Mouse (Mus musculus) right cerebral cortex, postnatal 36 days (tissue): ENCODE data around the gene Paxx.
A peak's percentile ranks its signal among the peaks of the same experiment; 100 is the strongest.
"Not testable (repeated sequence)": the region's sequence is repeated elsewhere in the genome, so short reads cannot be mapped to it uniquely, and the experiment has no call there.

Experiments used
- DNase-seq, 2 experiments: peaks; one replicate each; pipeline ENCODE4 v3.0.0; 2022; ENCODE audit warnings: low spot score in 2 of 2, mixed read lengths in 1 of 2

Paxx gene

DNA sequence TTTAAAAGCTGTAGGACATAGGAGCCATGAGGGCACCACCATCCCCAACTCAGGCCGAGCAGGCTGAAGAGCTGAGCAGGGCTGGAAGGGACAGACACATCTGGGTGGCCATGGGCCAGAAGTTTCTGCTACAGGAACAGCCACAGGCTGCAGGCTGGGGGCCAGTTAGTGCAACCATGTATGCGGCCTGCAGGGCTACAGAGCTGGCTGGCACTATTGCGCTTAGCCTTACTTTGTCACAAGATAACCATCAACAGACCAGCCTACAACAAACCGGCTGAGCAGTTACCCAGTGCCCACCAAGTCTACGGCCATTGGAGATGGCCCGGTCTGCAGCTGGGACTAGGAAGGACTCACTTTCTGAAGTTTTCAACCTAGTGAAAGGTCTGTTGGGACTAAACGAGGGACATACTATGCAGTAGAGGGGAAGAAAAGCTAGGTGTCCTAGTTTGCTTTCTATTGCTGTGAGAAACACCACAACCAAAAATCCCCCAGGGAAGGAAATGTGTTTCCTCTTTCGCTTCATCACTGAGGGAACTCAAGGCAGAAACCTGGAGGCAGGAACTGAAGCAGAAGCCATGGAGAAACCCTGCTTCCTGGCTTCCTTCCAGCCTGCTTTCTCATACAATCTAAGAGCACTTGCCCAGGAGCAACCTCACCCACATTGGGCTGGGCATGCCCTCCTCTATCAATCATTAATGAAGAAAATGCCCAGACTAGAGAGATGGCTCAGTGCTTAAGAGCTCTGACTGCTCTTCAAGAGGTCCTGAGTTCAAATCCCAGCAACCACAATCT lies 9.8 kb downstream of the Paxx start:
- no peak for DNase-seq

DNA sequence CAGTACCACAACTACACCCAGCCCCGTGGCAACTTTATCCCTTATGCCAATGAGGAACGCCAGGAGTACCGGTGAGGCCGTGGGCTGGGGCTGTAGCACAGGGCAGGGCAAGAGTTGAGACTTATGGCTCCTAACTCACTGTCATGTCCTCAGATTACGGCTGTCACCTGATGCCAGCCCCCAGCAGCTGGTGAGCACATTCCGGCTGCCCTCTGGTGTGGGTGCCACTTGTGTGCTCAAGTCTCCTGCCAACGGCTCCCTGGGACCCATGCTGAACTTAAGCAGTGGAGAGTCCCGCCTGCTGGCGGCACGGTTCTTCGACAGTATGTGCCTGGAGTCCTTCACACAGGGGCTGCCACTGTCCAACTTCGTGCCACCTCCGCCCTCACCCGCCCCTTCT lies 18.2 kb downstream of the Paxx start:
- no peak for DNase-seq

DNA sequence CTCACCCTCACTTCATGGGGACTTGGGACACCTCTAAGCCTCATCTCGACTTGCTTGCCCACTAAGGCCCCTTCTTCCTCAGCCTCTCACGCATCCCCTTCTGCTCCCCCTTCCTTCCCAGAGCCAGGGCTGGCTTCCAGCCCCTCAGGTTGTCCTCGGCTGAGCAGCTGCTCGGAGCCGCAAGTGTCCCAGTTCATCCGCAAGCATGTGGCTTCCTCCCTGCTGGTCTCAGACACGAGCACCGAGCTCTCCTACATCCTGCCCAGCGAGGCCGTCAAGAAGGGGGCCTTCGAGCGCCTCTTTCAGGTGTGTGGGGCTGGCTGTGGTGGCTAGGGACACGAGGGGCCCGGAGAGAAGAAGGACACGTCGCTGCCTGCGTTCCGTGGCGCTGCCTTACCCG lies 19.8 kb downstream of the Paxx start:
- no peak for DNase-seq

DNA sequence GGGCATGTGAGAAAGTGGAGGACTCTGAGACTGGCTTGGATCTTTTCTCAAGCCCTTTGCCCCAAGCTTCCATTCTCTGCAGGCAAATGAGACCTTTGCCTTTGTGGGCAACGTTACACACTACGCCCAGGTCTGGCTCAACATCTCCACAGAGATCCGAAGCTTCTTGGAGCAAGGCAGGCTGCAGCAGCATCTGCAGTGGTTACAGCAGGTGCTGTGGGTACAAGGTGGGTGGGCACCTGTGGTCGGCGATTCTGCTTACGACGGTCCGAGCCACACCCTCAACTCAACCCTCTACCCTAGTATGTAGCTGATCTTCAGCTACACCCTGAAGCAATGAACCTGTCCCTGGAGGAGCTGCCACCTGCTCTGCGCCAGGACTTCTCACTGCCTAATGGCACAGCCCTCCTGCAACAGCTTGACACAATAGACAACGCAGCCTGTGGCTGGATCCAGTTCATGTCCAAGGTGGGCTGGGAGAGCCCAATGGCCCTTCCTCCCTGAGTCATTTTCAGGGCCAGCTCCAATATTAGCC lies 24.5 kb downstream of the Paxx start:
- no peak for DNase-seq

DNA sequence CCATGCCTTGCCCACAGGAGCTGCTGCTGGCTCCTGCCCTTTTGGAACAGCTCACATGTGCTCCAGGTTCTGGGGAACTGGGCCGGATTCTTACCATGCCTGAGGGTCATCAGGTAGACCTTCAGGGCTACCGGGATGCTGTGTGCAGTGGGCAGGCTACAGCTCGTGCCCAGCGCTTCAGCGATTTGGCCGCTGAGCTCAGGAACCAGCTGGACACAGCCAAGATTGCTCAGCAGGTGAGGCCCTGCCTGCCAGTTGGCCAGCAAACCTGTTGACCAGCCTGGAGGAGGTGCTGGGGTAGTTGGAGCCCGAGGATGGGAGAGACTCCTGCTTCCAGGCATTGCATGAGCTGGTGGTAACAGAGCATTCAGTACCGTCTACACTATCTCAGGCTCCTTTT lies 26.6 kb downstream of the Paxx start:
- no peak for DNase-seq

DNA sequence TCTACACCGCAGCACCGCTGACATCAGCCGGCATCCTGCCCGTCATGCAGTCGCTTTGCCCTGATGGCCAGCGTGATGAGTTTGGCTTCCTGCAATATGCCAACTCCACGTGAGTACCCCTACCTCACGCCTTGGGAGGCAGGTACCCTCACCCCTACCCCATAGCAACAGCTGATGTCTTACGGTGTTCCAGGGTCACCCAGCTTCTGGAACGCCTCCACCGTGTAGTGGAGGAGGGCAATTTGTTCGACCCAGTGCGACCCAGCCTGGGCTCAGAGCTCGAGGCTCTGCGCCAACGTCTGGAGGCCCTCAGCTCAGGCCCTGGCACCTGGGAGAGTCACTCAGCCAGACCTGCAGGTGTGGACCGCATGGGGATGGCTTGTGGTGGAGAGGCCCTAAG lies 27.8 kb downstream of the Paxx start:
- no peak for DNase-seq

DNA sequence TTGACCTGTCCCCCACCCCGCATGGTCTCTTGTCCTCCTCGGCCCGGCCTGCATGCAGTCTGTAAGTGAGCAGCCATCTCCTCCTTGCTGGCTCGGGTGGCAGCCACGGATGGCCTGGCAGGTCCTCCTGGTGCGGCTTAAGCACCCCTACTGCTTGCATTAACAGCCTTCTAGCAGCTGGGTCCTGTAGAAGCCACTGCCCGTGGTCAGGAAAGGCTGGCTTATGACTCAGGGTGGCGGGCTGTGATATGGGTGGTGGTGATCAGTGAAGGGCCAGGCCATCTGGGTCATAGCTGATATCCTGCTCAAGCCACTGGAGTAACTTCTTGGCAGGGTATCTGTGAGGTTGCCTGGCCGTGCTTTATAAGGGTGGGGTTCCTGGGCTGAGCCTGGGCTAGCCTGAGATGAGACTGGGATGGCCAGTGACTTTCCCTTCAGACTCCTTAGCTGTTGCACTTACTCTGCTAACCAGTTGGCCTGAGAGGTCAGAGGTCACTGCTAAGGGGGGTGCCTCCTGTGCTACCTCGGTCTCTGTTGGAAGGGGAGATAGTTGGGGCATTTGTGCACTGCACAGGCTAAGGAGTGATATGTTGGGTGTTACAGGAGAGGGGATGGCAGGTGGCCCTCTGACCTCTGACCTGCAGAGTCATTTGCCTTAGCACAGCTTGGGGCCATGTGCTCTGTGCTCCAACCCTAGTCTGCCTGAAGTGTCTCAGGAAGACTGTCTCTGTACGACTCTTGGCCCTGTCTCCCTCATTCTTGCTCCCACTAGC lies 28.4 kb downstream of the Paxx start:
- DNase-seq, result no peak

DNA sequence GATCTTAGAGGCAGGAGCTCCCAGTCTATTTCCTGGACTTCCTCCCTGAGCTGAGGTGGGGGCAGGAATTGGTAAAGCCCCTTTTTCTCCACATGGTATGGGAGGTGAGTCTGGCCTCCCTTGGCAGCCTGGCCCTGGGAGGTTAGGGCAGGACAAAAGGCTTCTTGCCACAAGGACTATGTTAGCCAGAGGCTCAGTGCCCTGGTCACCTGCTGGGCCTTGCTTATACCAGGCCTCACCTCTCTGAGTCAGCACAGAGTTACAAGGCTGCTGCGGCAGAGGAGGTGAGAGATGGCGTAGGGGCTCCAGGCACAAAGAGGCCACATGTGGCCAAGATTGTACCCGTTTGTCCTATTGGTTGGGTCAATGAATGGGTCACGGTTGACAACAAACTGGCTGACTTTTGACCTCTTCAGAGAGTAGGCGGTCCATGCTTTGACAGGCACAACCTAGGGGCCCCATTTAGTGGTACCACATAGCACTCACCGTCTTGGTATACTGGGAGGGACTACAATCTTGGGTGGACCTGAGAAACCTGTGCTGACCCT lies 29.5 kb downstream of the Paxx start:
- no peak for DNase-seq

DNA sequence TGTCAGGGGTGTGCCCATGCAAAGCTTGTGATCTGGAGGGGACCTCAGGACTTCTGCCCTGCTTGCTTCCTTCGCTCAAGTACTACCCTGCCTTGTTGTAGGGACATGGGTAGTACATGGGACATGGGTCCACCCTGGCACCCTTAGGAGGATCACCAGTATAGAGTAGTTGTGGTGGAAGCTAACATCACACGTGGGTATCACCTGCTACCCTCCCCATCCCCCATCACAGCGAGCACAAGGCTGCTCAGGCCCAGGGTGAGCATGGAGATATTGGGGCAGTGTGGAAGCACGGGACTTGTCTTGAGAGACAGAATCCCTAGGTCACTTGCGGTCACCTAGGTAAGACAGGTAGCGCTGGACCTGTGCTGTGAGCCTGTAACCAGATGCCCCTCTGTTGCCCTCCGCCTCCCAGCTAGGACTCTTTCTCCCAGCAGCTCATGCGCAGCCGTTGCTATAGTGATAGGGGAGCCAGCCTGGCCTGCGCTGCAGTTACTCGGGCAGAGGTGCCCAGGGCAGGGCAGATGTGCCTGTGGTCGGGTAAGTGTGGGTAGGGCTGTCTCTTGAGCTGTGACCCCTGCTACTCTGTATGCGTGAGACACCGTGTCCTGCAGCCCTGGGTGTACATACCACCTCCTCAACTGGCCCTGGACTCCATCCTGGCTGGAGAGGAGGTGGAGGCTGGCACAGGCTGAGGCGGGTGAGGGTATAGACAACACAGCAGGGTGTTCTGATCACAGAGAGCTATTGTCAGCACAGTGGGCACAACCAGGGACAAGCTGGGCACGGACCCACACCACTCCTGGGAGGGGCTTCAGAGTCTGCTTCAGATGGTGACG lies 30.3 kb downstream of the Paxx start:
- DNase-seq, result peak in 1 of 2 experiments; percentile 39

DNA sequence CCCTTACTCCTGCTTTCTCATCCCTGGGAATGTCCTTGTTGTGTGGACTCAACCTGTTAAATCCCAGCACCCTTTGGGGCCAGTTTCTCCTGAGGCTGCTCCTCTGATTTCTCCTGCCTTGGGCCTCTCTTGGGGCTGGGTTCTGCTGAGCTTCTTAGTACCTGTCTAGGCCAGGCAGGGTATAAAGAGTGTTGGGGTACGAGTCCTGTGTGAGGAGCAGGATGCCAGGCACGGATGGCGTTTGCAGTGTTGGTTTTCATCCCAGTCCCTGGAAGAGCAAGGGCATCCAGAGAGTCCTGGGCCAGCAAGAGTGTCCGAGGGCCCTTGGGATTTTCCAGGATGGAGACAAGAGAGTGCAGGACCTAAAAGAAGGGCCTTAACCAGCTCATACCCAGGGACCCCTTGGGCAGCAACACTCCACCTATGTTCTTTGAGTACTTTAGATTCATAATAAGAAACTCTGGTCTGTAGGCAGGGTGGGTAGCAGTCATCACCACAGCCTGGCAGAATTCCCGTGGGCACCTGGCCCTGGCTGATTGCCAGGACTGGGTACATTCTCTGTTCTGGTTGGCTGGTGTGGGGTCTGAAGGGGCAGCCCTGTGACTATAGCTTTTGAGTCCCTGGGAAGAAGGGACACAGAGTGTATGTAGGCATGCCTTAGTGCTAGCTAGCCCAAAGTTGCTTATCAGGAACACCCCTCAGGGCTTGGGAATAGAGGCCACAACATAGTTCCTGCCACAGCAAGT lies 31.3 kb downstream of the Paxx start:
- no peak for DNase-seq

DNA sequence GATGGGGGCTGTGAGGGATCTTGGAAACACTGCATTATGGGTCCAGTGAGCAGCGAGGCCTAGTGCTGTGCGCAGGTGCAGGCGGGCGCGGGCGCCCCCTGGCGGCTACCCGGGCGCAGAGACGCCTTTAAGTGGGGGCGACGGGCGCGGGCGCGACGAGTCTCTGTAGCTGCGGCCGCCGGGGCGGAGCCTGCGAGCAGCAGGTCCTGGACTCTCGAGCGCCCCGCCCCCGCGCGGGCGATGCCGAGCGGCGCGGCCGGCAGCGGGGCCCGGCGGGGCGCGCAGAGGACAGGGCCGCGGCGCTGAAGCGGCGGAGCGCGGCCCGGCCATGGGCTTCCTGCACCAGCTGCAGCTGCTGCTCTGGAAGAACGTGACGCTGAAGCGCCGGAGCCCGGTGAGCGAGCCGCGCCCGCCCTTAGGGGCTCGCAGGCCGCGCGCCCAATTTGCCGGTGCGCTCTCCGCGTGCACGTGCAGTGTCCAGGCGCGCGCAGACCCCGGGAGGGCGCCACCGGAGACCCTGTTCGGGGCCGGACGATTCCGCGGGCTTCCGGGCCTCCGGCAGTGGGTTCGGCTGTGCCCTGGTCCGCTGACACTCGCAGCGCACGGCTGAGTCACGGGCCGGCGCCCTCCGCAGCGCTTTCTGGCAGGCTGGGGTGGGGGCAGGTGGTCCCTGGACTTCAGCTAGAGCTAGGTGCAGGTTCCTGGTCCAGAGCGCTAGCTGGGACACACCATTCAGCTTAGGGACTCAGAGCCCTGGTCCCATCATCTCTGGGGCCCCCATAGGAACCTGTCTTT lies 32.3 kb downstream of the Paxx start, which contains the start of gene Abca2:
Gene Abca2 (plus strand): TSS at position 262 of the 795 bp plus-strand sequence.
- DNase-seq, result peak; percentile 95 to 96

DNA sequence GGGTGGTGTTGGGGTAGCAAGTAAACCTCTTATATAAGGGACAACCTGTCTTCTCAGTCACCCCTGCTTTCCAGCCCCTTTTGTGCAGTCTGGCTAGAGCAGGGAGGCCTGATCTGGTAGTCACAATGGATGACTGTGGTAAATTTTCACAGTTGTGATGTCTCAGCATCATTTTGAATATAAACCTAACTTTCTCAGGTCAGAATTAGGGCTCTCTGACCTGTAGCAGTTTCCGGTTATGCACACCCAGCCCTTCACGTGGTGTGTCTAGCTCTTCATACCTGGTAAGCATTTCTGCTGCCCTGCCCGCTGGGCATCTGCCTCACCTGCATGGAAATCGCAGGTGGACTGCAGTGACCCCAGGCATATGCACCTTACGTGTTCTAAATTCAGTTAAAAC lies 33.6 kb downstream of the Paxx start:
- DNase-seq, result no peak

DNA sequence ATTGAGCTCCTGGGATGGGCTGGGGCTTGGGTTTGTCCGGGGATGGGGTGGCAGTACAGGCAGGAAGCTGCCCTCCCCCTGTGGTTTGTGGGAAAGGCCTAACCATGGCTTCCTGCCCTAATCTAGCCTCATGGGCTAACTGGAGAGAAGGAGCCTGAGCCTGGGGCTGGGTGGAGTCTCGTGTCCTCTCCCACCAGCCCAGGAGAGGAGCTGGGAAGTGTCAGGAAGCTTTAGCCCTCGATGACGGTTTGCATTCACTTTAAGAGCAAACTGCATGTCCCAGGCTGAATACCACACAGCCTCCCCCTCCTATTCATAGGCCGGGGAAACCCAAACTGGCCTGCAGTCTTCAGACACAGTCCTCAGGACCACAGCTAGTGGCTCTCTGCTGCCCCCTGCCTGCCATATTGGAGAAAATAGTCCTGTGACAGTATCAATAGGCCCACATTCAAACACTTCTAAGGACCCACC lies 34.1 kb downstream of the Paxx start:
- peak in 1 of 2 experiments; percentile 46 for DNase-seq

DNA sequence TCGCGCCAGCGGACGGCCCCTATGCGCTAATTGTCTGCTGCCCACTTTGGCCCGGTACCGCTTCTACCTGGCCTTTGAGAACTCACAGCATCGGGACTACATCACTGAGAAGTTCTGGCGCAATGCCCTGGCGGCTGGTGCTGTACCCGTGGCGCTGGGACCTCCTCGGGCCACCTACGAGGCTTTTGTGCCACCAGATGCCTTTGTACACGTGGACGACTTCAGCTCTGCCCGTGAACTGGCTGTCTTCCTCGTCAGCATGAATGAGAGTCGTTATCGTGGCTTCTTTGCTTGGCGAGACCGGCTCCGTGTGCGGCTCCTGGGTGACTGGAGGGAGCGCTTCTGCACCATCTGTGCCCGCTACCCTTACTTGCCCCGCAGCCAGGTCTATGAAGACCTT lies 35.4 kb downstream of the Paxx start:
- no peak for DNase-seq

DNA sequence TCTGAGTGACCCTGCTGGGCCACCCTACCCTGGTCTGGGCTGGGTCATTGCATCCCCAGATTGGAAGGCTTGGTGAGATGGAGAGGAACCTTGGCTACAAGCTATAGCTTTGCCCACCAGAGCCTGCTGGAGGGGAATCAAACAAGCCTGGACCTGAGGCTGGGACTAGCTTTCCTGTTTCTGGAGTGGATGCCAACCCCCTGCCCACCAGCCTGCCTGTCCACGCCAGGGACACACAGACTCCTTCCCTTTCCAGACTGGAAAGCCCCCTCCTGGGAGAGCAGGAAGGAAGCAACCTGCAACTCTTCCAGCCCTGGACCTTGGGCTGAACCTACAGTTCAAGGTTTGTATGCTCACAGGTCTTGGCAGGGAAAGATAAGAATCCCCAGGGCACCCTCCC lies 37.3 kb downstream of the Paxx start:
- no peak for DNase-seq

DNA sequence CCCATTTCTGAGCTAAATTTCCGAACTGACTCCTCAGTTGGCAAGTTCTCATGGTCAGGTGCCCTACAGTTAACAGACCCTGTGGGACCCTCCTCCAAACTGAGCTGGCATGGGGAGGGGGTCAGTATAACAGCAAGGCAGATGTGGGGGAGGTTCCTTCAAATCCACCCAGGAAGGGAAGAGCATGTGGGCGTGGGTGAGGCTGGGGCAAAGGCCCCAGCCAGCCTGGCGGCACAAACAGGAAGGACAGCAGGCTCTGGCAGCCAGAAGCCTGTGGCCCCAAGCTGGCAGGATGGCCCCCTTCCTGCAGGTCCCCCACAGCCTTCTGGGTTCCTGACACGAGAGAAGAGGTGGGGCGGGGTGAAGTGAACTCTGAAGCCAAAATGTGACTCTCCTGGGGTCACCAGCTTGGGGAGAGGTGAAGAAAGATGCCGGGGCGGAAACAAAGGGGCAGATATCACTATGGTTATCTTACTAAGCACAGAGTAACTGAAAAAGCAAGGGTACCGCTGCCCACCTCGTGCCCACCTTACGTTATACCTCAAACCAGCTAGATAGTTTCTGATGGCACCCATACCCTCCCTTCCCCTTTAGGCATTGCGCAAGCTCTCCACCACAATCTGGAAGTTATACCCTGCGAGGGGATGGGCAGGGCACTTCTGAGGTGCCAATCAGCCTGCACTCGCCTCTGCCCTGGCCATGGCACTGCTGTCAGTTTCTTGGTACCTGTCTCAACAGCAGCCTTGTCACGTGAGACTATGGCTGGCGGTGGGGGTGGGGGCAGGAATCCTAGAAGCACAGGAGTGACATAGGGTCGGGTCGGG lies 38.1 kb downstream of the Paxx start, which contains the start of gene Fut7:
Gene Fut7 (plus strand): TSS at position 681 of the 824 bp plus-strand sequence.
- no peak for DNase-seq

DNA sequence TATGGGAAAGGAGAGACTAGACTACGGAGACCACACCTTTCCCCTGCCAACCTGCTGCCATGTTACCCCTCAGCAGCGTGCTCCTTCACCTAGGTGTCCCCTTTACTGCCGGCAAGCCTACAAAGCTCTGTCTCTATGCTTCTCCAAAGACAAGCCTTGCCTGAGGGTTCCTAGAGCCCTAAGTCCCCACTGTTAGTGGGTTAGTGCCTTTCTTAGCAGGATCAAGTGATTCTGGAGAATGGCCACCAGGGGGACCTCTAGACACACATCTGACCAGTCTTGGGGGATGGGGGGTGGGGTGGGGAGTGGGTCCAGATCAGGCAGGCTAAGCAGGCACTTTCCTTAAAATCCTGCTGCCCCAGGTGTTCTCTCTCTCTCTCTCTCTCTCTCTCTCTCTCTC lies 39.0 kb downstream of the Paxx start:
- no peak for DNase-seq

DNA sequence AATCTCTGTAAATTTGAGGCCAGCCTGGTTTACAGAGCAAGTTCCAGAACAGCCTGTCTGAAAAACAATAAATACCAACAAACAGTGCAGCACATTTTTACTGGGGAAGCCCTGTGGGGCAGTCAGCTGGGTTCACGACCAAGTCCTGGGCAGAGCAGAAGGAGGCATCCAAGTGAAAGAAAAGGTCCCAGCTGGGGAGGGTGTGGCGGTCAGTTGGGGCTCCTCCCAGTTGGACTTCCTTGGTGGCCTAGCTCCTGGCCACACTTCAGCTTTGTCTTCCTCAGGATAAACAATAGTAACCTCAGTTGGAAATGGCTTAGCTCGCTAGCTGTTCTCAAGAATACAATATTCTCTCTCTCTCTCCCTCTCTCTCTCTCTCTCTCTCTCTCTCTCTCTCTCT lies 43.5 kb downstream of the Paxx start:
- DNase-seq, result no peak

DNA sequence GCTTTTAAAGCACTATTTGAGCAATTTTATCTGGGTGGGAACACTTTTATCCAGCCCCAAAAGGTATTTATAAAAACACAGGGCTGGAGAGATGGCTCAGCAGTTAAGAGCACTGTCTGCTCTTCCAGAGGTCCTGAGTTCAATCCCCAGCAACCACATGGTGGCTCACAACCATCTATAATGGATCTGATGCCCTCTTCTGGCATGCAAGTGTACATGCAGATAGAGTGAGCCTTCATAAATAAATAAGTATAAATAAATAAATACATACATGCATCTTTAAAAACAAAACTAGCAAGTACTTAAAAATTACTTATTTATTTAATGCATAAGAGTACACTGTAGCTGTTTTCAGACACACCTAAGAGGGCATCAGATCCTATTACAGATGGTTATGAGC lies 47.5 kb downstream of the Paxx start:
- DNase-seq, result not testable (repeated sequence)
